Mouse (Mus musculus): Measurements from ENCODE around the gene Cdyl. TPM values are rescaled to one million over a fixed set of nuclear protein-coding genes. Genes with fewer than 3 reads are reported as not detected.

Cdyl gene
- total RNA-seq, 2 experiments from 2014 or later, result 7.1 to 15.9 TPM

GRCm38 (mm10) chr13:35795887-35796286 lies 136.3 kb downstream of the Cdyl start:
- ATAC-seq (replicated peaks; ENCODE audit: poor library complexity, severe bottlenecking), result no peak

- ATAC-seq (replicated peaks; ENCODE audit: poor library complexity, severe bottlenecking), result no peak
These were observed 136.7 kb downstream of the Cdyl start for GRCm38 (mm10) chr13:35796352-35796751.

- ATAC-seq (replicated peaks; ENCODE audit: poor library complexity, severe bottlenecking), result peak; percentile 44
These were observed 138.3 kb downstream of the Cdyl start for GRCm38 (mm10) chr13:35797811-35798522.

- ATAC-seq (replicated peaks; ENCODE audit: poor library complexity, severe bottlenecking), result no peak
These were observed 139.0 kb downstream of the Cdyl start for GRCm38 (mm10) chr13:35798645-35799044.

- ATAC-seq (replicated peaks; ENCODE audit: poor library complexity, severe bottlenecking), result no peak
These were observed 140.6 kb downstream of the Cdyl start for GRCm38 (mm10) chr13:35800270-35800669.

GRCm38 (mm10) chr13:35805727-35806126 lies 146.1 kb downstream of the Cdyl start:
- ATAC-seq (replicated peaks; ENCODE audit: poor library complexity, severe bottlenecking), result no peak

- ATAC-seq (replicated peaks; ENCODE audit: poor library complexity, severe bottlenecking), result no peak
These were observed 146.5 kb downstream of the Cdyl start for GRCm38 (mm10) chr13:35806165-35806564.

- ATAC-seq (replicated peaks; ENCODE audit: poor library complexity, severe bottlenecking), result peak; percentile 33; the same call in 1 of the 2 replicates
These were observed 147.4 kb downstream of the Cdyl start for GRCm38 (mm10) chr13:35807016-35807415.

- ATAC-seq (replicated peaks; ENCODE audit: poor library complexity, severe bottlenecking), result no peak
These were observed 147.9 kb downstream of the Cdyl start for GRCm38 (mm10) chr13:35807525-35807924.

- ATAC-seq (replicated peaks; ENCODE audit: poor library complexity, severe bottlenecking), result no peak
These were observed 148.3 kb downstream of the Cdyl start for GRCm38 (mm10) chr13:35807940-35808339.

- ATAC-seq (replicated peaks; ENCODE audit: poor library complexity, severe bottlenecking), result no peak
These were observed 149.9 kb downstream of the Cdyl start for GRCm38 (mm10) chr13:35809252-35810159.

GRCm38 (mm10) chr13:35810160-35810537 lies 150.5 kb downstream of the Cdyl start:
- no peak for ATAC-seq (replicated peaks; ENCODE audit: poor library complexity, severe bottlenecking)

GRCm38 (mm10) chr13:35811361-35812190 lies 151.9 kb downstream of the Cdyl start:
- ATAC-seq (replicated peaks; ENCODE audit: poor library complexity, severe bottlenecking), result no peak

- ATAC-seq (replicated peaks; ENCODE audit: poor library complexity, severe bottlenecking), result no peak
These were observed 152.5 kb downstream of the Cdyl start for GRCm38 (mm10) chr13:35812191-35812440.

GRCm38 (mm10) chr13:35813348-35814127 lies 153.9 kb downstream of the Cdyl start:
- no peak for ATAC-seq (replicated peaks; ENCODE audit: poor library complexity, severe bottlenecking)

GRCm38 (mm10) chr13:35815205-35815726 lies 155.6 kb downstream of the Cdyl start:
- no peak for ATAC-seq (replicated peaks; ENCODE audit: poor library complexity, severe bottlenecking)

GRCm38 (mm10) chr13:35815782-35816368 lies 156.2 kb downstream of the Cdyl start:
- ATAC-seq (replicated peaks; ENCODE audit: poor library complexity, severe bottlenecking), result no peak

- no peak for ATAC-seq (replicated peaks; ENCODE audit: poor library complexity, severe bottlenecking)
These were observed 158.0 kb downstream of the Cdyl start for GRCm38 (mm10) chr13:35817626-35818025.

GRCm38 (mm10) chr13:35818060-35818459 lies 158.4 kb downstream of the Cdyl start:
- no peak for ATAC-seq (replicated peaks; ENCODE audit: poor library complexity, severe bottlenecking)
